Mouse (Mus musculus) T-helper 1 cell (primary cell): ENCODE measurements around the gene Sema4f.

Experiments
- in situ Hi-C: fragments of 300-600 bp; cut with MboI, MseI; formaldehyde crosslinking; loops from one replicate; pipeline ENCODE4 v1.15.1; 2025; ENCODE audit warnings: high pct_unique_total_duplicates

Sema4f gene

DNA sequence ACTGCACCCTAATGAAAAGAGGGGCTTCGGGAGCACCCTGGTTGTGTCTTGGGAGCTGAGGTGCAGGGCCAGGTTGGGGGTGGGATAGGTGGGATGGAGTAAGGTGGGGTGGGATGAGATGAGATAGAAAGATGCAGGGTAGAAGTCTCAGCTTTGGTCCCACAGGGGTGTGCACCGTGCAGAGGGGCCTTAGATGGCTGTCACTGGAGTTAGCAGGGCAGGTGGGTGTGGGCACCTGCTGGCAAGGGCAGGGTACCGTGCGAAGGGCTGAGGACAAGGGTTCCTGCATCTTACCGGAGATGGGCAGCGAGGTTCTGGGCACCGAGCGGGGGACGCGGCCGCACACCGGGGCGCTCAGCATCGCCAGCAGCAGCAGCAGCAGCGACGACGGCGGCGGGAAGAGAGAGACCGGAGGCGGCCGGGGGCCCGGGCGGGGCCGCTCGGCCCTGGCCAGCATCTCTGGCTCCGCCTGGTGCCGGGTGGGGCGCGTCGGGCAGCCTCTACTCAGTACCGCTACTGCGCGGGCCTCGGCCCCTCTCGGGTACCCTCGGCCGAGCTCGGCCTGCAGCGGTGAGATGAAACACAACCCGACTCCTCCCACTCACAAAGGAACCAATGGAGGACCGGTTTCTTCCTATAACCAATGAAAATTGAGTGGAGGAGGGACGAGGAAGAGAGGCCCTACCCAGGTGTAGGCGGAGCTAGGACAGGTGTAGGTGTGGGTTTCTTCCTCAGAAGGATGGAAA, at the start of gene Sema4f:
Gene Sema4f, minus strand, starts transcription at position 603 of the 746 bp plus-strand sequence.
- in situ Hi-C loops, result no loop called here

- in situ Hi-C loops, result no loop called here
Observed at GRCm38 (mm10) chr6:82987411-82987971, 47.9 kb upstream of the Sema4f start.

DNA sequence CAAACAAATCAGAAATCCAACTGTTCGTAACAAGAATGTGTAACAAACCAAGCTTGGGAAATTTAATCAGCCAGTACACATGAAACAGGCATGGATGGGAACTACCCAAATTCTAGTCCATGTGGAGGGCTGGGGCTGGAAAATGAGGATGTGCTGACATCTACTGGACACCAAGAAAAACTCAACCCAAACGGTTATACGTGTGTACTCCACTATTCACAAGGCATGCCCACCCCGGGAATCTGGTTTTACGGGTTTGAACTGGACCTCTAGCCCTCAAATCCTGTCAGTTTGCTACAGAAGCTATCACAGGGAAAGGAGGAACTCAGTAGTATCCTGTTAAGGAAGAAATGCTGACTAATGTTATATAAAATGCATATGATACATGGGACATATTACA, 31.5 kb upstream of the Sema4f start:
- in situ Hi-C loops, result loop anchor here (10.0 kb wide), 1 partner anchor 226 kb away; no protein-coding TSS in a partner anchor

DNA sequence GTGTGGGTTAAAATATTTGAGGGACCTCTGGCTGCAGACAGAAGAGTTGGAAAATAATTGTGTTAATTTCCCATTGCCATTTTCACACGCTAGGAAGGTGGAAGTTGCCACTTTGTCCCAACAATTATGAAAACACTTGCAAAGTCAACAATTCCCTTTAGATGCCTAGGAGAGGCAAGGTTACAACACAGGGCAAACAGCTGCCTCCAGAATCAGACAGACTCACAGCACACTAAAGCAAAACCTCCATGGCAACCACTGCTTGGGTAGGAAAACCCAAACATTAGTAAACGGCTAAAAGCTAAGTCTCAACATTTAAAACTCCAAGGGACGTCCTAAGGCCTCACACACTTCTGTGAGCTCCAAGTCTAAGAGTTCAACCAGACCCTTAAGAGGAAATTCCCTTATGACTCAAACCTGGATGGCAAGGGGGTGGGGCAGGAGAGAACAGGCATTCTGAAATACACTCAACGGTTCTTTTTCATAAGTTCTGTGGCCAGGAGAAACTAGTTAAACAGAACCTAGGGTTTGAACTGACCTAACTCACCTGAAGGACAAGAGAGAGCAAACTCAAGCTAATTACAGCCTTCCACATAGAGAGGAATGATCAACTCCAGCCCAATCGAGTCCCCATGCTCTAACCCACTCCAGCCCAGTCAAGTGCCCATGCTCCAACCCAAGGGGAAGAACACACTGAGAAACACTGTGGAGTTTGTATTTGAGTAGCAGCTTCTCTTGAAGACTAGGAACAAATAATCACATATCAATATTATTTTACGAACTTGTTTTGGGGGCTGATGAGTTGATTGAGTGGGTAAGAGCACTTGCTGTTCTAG, 29.9 kb upstream of the Sema4f start:
- in situ Hi-C loops, result loop anchor here (5.0 to 10.0 kb wide), 2 partner anchors 52 to 225 kb away; no protein-coding TSS in a partner anchor

GRCm38 (mm10) chr6:82961664-82962063, 22.1 kb upstream of the Sema4f start:
- in situ Hi-C loops, result no loop called here

DNA sequence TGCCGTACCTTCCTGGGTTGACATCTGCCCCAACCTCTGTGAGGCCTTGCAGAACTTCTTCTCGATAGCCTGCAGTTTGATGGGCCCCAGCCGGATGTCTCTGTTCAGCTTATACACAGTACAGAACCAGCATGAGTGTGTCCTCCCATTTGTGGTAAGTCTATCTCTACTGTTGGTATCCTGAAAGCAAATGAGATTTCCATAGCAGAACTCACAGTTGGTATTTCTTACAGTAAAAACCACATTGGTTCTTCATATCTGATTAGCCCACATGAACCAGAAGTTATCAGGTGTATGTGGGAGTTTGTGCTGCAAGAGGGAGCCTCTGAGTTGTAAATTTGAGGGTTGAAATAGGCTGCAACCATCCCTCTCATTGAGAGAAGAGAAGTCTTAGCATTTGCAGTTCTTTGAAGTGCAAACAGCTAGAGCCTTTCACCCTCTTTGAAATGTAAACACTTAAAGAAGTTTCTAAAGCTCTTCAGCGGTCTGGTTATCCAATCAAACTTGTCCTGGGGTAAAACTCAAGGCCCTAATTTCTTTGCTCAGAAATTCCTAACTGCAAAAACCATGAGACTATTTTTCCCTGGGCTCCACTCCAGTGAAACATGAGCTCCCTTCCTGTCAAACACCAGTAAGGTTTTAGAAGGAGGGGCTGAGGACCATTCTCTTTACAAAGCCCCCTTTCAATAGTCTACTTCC, 17.1 kb upstream of the Sema4f start:
- in situ Hi-C loops, result no loop called here

DNA sequence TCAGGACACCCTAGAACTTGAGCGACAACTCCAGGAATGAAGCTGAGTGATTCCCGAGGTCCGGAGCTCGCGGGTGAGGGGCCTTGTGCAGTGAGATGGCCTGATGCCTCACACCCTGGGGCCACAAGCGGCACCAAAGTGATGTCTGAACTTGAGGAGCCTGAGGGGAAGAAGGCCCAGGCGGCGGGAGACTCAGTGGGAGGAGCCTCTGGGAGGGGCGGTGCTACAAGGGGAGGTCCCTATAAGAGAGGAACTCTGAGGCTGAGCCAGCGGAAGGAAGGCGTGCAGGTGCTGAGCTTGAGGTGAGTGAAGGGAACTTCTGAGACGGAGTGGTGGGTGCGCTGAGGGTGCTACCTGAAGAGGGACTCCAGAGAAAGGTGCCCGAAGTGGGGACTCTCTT, 7.1 kb upstream of the Sema4f start, which contains the start of gene M1ap:
Gene M1ap, plus strand, starts transcription at position 252 of the 400 bp plus-strand sequence.
- in situ Hi-C loops, result no loop called here

DNA sequence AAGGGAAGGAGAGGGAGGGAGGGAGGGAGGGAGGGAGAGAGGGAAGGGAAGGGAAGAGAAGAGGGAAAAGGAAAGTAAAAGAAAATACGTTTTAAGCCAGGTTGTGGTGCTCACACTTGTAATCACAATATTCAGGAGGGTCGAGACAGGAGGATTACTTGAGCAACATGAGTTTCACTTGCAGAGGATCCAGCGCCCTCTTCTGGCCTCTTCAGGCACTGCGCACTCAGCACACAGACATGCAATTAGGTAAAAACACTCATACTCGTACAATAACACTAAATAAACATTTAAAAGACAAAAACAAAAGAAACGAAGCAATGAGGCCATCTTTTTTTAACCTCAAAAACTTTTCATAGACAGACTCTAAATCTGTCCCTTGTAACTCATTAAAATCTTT, 6.2 kb upstream of the Sema4f start:
- in situ Hi-C loops, result no loop called here

DNA sequence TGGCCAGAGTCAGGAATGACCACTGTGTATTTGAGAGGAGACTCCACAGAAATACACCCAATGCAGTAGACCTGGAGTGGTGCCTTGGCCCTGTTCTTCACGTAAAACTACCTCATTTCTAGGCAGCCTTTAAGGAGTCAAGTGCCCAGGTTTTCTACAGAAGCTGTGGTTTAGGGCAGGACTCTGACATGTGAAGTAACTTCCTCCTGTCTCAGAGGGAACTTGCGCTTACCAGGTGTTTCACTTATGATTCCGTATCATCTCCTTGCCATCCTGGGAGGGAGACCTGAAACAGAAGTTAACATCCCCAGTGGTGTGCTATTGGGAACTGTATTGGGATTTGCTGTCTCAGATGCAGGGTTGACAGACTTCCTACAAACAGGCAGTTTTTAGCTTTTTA, 1.2 kb upstream of the Sema4f start:
- in situ Hi-C loops, result no loop called here

- in situ Hi-C loops, result no loop called here
Observed at GRCm38 (mm10) chr6:82934616-82935230, 4.8 kb downstream of the Sema4f start.

DNA sequence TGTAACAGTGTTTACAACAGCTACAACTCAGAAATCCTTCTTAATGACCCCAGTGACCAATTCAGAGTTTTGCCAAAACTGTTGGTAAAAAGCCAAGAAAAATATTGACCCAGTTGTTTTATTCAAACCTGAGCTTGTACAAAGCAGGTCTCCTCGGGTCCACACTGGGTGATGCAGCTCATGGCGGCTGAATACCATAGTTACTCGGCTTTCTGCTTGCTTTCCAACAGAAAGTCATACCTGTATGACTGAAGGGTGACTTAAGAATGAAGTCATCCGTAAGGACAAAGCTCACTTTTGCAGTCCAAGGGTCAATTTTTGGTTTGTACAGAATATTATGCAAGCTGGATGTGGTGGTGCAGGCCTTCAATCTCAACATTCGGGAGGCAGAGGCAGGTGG, 12.0 kb downstream of the Sema4f start:
- in situ Hi-C loops, result no loop called here

DNA sequence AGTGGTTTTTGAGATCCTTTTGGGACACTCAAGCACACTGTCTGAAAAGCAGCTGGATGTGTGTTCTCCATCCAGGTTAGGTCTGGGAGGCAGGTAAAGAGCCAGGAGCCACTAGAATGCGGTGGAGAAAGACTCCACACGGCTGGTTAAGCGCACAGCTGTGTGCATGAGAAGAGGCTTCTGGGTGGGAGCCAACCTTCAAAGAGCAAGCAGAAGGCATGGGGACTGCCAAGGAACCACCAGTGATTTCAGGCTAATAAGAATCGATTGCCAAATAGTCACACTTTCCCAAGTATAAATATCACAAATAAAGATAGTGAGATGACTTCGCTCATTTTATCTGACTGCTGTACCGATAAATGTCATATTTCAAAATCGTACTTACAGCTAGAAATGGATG, 13.0 kb downstream of the Sema4f start:
- in situ Hi-C loops, result no loop called here

DNA sequence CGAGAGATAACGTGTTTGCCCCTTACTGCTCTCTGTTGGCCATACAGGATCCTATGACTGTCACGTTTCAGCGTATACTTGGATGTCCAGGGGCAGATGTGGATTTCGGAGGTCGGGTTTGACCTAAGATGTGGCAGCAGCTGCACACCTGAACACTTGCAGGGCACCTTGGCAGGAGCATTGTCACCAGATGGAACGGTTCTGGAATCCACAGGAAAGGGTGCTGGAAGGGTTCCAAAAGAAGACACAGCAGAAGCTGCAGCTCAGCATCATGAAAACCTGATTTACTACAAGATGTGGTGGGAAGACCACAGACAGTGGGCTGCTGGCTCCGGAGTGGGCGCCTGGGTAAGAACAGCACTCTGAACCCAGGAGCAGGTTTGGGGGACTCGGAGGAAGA, 13.5 kb downstream of the Sema4f start:
- in situ Hi-C loops, result no loop called here

DNA sequence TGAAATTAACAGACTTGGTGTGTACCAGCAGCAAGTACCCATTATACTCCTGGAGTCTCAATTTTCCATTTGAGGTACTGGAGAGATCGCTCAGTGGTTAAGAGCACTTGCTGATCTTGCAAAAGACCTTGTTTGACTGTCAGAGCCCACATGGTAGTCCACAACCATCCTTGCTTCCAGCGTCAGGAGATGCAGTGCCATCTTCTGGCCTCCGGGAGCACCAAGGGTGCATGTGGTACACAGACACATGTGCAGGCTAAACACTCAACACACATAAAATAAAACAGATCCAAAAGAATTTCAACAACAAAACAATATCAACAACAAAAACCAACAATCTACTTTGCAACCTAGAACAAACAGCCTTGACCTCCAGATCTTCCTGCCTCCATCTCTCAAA, 14.6 kb downstream of the Sema4f start:
- in situ Hi-C loops, result no loop called here

GRCm38 (mm10) chr6:82921426-82922224, 17.9 kb downstream of the Sema4f start:
- in situ Hi-C loops, result loop anchor here (5.0 kb wide), 1 partner anchor 181 kb away; the partner anchor contains the start of genes Ccdc142 and Gm42688

DNA sequence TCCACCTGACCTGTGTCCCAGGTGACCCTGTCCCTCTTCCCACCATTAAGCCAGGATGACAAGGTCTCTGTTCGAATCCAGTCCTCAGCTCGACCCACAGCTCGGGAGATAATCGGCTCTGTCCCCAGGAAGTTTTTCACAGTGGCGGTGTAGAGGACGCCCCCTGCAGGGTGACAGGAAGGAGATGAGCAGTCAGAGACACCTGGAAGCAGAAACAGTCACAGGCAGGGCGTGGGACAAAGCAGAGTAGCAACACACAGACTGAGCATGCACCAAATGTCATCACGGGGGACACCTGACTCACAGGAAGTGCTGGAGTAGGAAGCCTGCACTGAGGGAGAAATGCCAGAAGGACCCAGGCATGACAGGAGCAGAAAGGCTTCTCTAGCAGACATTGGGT, 20.0 kb downstream of the Sema4f start:
- in situ Hi-C loops, result loop anchor here (5.0 kb wide), 1 partner anchor 48 kb away; no protein-coding TSS in a partner anchor

DNA sequence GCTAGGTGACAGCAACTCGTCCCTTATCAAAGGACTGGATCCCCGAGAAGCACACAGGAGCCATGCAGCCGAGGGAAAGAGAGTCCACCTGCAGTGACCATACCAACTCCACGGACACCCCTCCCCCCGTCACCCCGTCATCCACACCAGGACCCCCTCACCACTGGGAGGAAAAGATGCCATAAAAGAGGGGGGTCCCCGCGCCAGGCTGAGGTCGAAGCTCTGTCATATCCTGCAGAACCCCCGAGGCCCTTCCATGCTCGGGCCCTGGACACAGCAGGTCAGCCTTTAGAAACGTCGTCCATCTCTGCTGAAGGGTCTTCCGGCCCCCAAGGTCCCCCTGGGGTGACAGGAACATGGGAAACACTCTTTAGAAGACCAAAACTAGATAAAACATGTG, 21.2 kb downstream of the Sema4f start:
- in situ Hi-C loops, result loop anchor here (5.0 kb wide), 1 partner anchor 49 kb away; no protein-coding TSS in a partner anchor

DNA sequence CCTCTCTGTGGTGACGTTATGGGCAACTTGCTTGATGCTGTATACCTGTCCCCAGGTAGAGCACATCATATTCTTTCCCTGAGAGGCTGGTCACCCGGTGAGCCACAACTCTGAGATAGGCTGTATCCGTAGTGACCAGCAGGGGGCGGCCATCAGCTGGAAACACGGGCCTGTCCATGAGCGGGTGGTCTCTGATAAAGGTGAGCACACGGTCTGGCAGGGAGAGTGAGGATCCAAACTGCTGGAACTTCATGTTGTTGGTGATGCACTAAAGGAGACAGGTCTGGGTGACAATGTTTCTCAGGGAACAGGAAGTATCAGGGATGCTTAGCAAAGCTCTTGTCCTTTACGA, 21.8 kb downstream of the Sema4f start:
- in situ Hi-C loops, result loop anchor here (5.0 kb wide), 1 partner anchor 50 kb away; no protein-coding TSS in a partner anchor

- in situ Hi-C loops, result loop anchor here (5.0 kb wide), 1 partner anchor 50 kb away; no protein-coding TSS in a partner anchor
Observed at GRCm38 (mm10) chr6:82917076-82917777, 22.3 kb downstream of the Sema4f start.
